Mouse (Mus musculus) stomach, postnatal 0 days (tissue): Measurements from ENCODE around the gene Mcur1.

Source experiments
- CTCF ChIP-seq: IDR thresholded peaks from 2 replicates; pipeline ENCODE4 v1.5.1; 2016; ENCODE audit warnings: antibody characterized with exemption, low read depth, mild to moderate bottlenecking, moderate library complexity
- EP300 ChIP-seq: optimal IDR thresholded peaks from 2 replicates; pipeline ENCODE3; 2016; ENCODE audit warnings: antibody characterized with exemption

- TF ChIP-seq CTCF (no peak), EP300 (no peak)
These were observed 29.7 kb downstream of the Mcur1 start for GRCm38 (mm10) chr13:43530129-43530831.
